Mouse (Mus musculus): ENCODE data around the gene Myh6. TPM values are rescaled to one million over a fixed set of nuclear protein-coding genes. Genes with fewer than 3 reads are reported as not detected.

The Myh6 gene
- polyA plus RNA-seq, 1 experiment: 3.3 TPM

DNA sequence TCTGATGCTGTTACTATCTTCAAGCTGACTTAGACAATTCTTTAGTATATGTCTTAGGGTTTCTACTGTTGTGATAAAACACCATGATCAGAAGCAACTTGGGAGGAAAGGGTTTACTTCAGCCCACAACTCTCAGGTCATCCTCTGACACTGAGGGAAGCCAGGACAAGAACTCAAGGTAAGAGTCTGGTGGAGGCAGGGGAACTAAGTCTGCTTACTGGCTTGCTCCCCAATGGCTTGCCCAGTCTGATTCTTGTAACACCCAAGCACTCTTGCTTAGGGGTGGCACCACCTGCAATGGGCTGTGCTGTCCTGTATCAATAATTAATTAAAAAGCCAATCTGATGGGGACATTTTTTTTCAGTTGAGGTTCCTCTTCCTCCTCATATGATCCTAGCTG is 32.0 kb upstream of the Myh6 start:
- Histone ChIP-seq H3K4me3 (replicated peaks; ENCODE audit: control insufficient read depth, low read depth, low read length) (no peak overlapping the region), H3K27ac (ENCODE audit: control insufficient read depth, insufficient read depth, low read depth, low read length, poor library complexity) (no peak overlapping the region), H3K4me1 (ENCODE audit: control insufficient read depth, insufficient read depth, low read length) (no peaks in the 10 kb centered on the region)
- no peak for TF ChIP-seq CTCF (IDR thresholded peaks at IDR 0.05; ENCODE audit: control insufficient read depth, insufficient read depth, low read length)
- no peak for TF ChIP-seq POLR2A (IDR thresholded peaks at IDR 0.05; ENCODE audit: borderline replicate concordance, control insufficient read depth, low read depth, low read length)

GRCm38 (mm10) chr14:54997297-54997696 is 30.6 kb upstream of the Myh6 start:
- Histone ChIP-seq H3K4me3 (replicated peaks; ENCODE audit: control insufficient read depth, low read depth, low read length) (no peak overlapping the region), H3K27ac (ENCODE audit: control insufficient read depth, insufficient read depth, low read depth, low read length, poor library complexity) (no peak overlapping the region), H3K4me1 (ENCODE audit: control insufficient read depth, insufficient read depth, low read length) (no peaks in the 10 kb centered on the region)
- TF ChIP-seq POLR2A (IDR thresholded peaks at IDR 0.05; ENCODE audit: borderline replicate concordance, control insufficient read depth, low read depth, low read length): no peak
- TF ChIP-seq CTCF (IDR thresholded peaks at IDR 0.05; ENCODE audit: control insufficient read depth, insufficient read depth, low read length): no peak
- 78% methylated on average over 4 of the region's 4 CpGs for WGBS

DNA sequence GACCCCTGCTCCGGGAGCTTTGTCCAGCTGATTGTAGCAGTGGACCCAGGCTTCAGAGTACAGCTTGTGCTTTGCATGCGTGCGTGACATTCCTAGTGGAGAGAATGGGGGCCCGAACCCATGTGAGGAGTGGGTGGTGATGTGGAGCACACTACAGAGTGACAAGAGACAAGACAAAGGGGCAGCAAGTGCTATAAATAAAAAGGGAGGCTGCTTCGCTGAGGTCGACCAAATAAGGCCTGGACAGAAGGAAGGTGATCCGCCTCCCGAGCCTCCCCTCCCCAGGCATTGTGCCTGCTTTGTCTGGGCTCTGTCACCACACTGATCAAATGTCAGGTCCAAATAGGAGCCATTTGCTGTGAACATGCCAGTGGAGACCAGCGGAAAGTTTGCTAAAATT is 30.1 kb upstream of the Myh6 start:
- TF ChIP-seq CTCF (IDR thresholded peaks at IDR 0.05; ENCODE audit: control insufficient read depth, insufficient read depth, low read length) (no peak), POLR2A (IDR thresholded peaks at IDR 0.05; ENCODE audit: borderline replicate concordance, control insufficient read depth, low read depth, low read length) (no peak)
- Histone ChIP-seq H3K4me1 (ENCODE audit: control insufficient read depth, insufficient read depth, low read length) (no peaks in the 10 kb centered on the region), H3K4me3 (replicated peaks; ENCODE audit: control insufficient read depth, low read depth, low read length) (no peak overlapping the region), H3K27ac (ENCODE audit: control insufficient read depth, insufficient read depth, low read depth, low read length, poor library complexity) (no peak overlapping the region)
- WGBS: 82% methylated on average over 9 of the region's 9 CpGs

GRCm38 (mm10) chr14:54995457-54996138 is 28.9 kb upstream of the Myh6 start:
- TF ChIP-seq POLR2A (IDR thresholded peaks at IDR 0.05; ENCODE audit: borderline replicate concordance, control insufficient read depth, low read depth, low read length): no peak
- no peak for TF ChIP-seq CTCF (IDR thresholded peaks at IDR 0.05; ENCODE audit: control insufficient read depth, insufficient read depth, low read length)
- 75% methylated on average over 14 of the region's 14 CpGs for WGBS
- Histone ChIP-seq H3K4me3 (replicated peaks; ENCODE audit: control insufficient read depth, low read depth, low read length) (no peak overlapping the region), H3K27ac (ENCODE audit: control insufficient read depth, insufficient read depth, low read depth, low read length, poor library complexity) (no peak overlapping the region), H3K4me1 (ENCODE audit: control insufficient read depth, insufficient read depth, low read length) (no peaks in the 10 kb centered on the region)

DNA sequence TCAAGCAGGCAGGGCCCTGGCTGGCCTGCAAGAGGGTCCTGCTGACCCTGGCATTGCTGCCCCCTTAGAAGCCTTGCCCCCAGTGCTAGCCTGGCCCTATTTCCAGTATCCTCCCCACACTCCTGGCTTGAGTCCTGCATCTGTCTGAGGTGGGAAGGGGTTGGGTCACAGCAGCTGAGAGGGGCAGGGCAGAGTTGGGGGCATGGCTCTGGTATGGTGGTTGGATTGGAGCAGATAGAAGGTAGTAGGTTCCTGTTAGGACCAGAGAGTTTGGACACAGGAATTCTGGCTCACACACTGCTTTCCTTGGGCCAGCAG is 28.1 kb upstream of the Myh6 start:
- Histone ChIP-seq H3K4me1 (ENCODE audit: control insufficient read depth, insufficient read depth, low read length) (no peaks in the 10 kb centered on the region), H3K4me3 (replicated peaks; ENCODE audit: control insufficient read depth, low read depth, low read length) (no peak overlapping the region), H3K27ac (ENCODE audit: control insufficient read depth, insufficient read depth, low read depth, low read length, poor library complexity) (no peak overlapping the region)
- no peak for TF ChIP-seq CTCF (IDR thresholded peaks at IDR 0.05; ENCODE audit: control insufficient read depth, insufficient read depth, low read length)
- TF ChIP-seq POLR2A (IDR thresholded peaks at IDR 0.05; ENCODE audit: borderline replicate concordance, control insufficient read depth, low read depth, low read length): no peak

- 61% methylated on average over 11 of the region's 11 CpGs for WGBS
- no peak for TF ChIP-seq CTCF (IDR thresholded peaks at IDR 0.05; ENCODE audit: control insufficient read depth, insufficient read depth, low read length)
- no peak for TF ChIP-seq POLR2A (IDR thresholded peaks at IDR 0.05; ENCODE audit: borderline replicate concordance, control insufficient read depth, low read depth, low read length)
- no peak within 1 kb of the TSS for H3K4me3 ChIP-seq (replicated peaks; ENCODE audit: control insufficient read depth, low read depth, low read length)
- H3K4me1 ChIP-seq (ENCODE audit: control insufficient read depth, insufficient read depth, low read length): no peaks in the 10 kb centered on the region
- H3K27ac ChIP-seq (ENCODE audit: control insufficient read depth, insufficient read depth, low read depth, low read length, poor library complexity): no peak within 1 kb of the TSS
These were observed 27.6 kb upstream of the Myh6 start, which contains the start of gene Myh7 for GRCm38 (mm10) chr14:54994136-54994868. Gene Myh7, minus strand, starts transcription at chr14:54994626.

GRCm38 (mm10) chr14:54993636-54994035 is 26.9 kb upstream of the Myh6 start:
- WGBS: 53% methylated on average over 10 of the region's 10 CpGs
- no peak overlapping the region for H3K27ac ChIP-seq (ENCODE audit: control insufficient read depth, insufficient read depth, low read depth, low read length, poor library complexity)
- H3K4me1 ChIP-seq (ENCODE audit: control insufficient read depth, insufficient read depth, low read length): no peaks in the 10 kb centered on the region
- H3K4me3 ChIP-seq (replicated peaks; ENCODE audit: control insufficient read depth, low read depth, low read length): no peak overlapping the region
- TF ChIP-seq POLR2A (IDR thresholded peaks at IDR 0.05; ENCODE audit: borderline replicate concordance, control insufficient read depth, low read depth, low read length): no peak
- TF ChIP-seq CTCF (IDR thresholded peaks at IDR 0.05; ENCODE audit: control insufficient read depth, insufficient read depth, low read length): no peak

DNA sequence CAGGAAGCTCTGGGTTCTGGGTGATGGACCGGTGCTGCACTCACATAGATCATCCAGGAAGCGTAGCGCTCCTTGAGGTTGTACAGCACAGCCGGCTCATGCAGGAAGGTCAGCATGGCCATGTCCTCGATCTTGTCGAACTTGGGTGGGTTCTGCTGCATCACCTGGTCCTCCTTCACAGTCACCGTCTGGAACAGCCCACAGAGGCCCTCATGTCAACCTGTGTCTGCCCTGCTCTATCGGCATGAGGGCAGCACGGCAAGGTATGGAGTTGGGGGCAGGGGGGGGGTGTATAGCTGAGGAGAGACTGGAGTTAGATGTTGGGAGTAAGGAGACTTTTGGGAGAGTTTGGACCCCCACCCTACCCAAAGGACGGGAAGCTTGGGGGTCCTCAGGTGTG is 25.5 kb upstream of the Myh6 start:
- TF ChIP-seq POLR2A (IDR thresholded peaks at IDR 0.05; ENCODE audit: borderline replicate concordance, control insufficient read depth, low read depth, low read length) (no peak), CTCF (IDR thresholded peaks at IDR 0.05; ENCODE audit: control insufficient read depth, insufficient read depth, low read length) (no peak)
- Histone ChIP-seq H3K27ac (ENCODE audit: control insufficient read depth, insufficient read depth, low read depth, low read length, poor library complexity) (no peak overlapping the region), H3K4me3 (replicated peaks; ENCODE audit: control insufficient read depth, low read depth, low read length) (no peak overlapping the region), H3K4me1 (ENCODE audit: control insufficient read depth, insufficient read depth, low read length) (no peaks in the 10 kb centered on the region)
- 86% methylated on average over 10 of the region's 10 CpGs for WGBS

Measured in bone marrow, adult 2 months (tissue).